Mouse (Mus musculus): ENCODE measurements at regions not wholly inside any gene's neighbourhood (a gene's known extent, or its start where the extent isn't known, plus 50 kb on each side); places are given as distances from the start of the nearest gene placed in this dataset.

DNA sequence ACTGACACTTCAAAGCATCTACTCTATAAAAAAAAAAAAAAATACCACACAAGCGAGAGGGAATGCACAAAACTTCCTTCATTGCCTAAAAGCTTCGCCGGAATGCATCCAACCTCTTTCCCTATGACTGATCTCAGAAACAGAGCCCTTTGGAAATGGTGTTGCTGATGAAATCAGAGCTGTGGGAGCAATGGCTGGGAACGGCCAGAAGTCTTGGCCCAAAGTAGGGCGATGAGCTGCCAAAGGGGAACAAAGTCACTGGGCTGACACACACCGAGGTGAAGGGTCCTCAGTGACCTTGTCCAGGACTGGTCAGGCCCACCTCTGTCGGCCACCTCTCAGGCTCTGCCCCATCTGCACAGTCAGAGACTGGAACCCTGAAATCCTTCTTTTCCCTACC, 353.6 kb upstream of the Arid1b start:
- DNase-seq (ENCODE audit: low read depth, low spot score), result no peak
- Histone ChIP-seq H3K27me3 (ENCODE audit: control insufficient read depth, insufficient read depth, low read length, poor library complexity, severe bottlenecking) (no peaks in the 10 kb centered on the region; the same call in 1 of the 2 replicates), H3K36me3 (ENCODE audit: control insufficient read depth, insufficient read depth, low read length, poor library complexity, severe bottlenecking) (no peaks in the 10 kb centered on the region)

DNA sequence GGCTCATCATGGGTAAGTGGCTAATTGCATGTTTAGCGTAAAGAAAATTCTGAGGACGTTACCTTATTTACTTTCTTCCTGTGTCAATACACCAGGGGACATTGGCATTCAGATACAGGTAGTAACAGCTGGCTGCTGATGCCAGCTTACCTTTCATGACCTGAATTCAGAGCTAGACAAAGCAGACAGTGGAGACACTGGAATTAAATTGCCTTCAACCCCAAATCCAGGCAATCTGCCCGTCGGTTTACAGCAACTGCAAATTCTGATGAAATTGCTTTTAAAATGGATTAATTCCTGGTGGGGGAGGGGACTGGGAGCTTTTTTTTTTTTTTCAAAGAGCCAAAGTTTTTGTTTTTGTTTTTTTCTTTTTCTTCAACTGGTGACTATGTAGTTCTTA, 353.0 kb upstream of the Arid1b start:
- no peaks in the 10 kb centered on the region; the same call in 1 of the 2 replicates for H3K27me3 ChIP-seq (ENCODE audit: control insufficient read depth, insufficient read depth, low read length, poor library complexity, severe bottlenecking)
- H3K36me3 ChIP-seq (ENCODE audit: control insufficient read depth, insufficient read depth, low read length, poor library complexity, severe bottlenecking), result no peaks in the 10 kb centered on the region
- DNase-seq (ENCODE audit: low read depth, low spot score), result no peak

DNA sequence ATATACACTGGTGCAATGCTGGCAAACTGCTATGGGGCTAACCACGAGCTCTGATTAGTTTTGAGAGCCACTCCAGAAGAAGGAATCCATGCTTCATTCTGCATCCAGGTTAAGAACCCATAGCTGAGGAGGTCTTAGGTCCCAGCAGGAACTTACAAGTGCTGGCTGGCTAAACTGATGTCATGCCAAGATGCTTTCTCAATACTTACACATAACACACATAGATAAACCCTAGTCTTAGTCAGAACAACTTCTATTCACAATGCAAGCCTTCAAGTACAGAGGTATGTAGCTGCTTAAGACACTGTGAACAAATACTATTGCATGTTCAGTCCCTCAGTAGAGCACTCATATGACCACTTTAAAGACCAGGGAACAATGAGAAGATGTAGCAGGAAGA, 352.1 kb upstream of the Arid1b start:
- Histone ChIP-seq H3K36me3 (ENCODE audit: control insufficient read depth, insufficient read depth, low read length, poor library complexity, severe bottlenecking) (no peaks in the 10 kb centered on the region), H3K27me3 (ENCODE audit: control insufficient read depth, insufficient read depth, low read length, poor library complexity, severe bottlenecking) (no peaks in the 10 kb centered on the region; the same call in 1 of the 2 replicates)
- DNase-seq (ENCODE audit: low read depth, low spot score), result no peak

DNA sequence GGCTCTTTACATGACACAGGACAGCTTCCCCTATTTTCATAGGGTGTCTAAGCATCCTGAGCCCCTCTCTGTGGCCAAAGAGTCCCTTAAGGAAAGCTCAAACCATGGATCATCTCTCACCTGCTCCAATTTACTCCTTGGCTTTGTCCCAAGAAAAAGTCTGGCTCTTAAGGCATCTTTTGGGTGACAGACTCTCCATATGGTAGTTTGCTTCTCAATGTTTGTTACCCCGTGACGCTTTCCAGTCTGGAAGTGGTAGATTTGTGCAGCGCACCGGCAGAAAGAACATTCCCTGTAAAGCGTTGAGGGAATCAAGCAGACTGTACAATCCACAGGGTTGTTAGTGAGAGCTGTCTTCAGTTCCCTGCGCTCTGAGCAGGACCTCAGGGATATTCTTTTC, 350.8 kb upstream of the Arid1b start:
- H3K36me3 ChIP-seq (ENCODE audit: control insufficient read depth, insufficient read depth, low read length, poor library complexity, severe bottlenecking), result no peaks in the 10 kb centered on the region
- DNase-seq (ENCODE audit: low read depth, low spot score), result no peak
- no peaks in the 10 kb centered on the region; the same call in 1 of the 2 replicates for H3K27me3 ChIP-seq (ENCODE audit: control insufficient read depth, insufficient read depth, low read length, poor library complexity, severe bottlenecking)

GRCm38 (mm10) chr17:4648603-4649002, 345.5 kb upstream of the Arid1b start:
- Histone ChIP-seq H3K36me3 (ENCODE audit: control insufficient read depth, insufficient read depth, low read length, poor library complexity, severe bottlenecking) (no peaks in the 10 kb centered on the region), H3K27me3 (ENCODE audit: control insufficient read depth, insufficient read depth, low read length, poor library complexity, severe bottlenecking) (no peaks in the 10 kb centered on the region)
- no peak for DNase-seq (ENCODE audit: low read depth, low spot score)

DNA sequence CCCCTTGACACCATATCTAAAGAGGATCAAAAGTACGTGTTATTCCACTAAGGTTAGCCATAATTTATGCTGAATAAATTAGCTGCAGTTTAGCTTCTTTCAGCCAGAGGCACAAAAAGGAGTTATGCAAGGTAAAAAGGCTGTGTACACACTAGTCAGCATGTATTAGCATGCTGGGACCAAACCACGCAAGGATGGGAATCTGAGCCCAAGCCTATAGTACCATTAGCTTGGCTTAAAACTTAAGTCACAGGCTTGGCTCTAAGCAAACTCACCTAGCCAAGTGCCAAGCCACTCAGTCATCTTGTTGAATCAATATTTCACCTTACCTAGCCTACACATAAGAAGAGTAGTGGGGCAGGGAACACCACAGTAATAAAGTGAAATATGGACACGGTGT, 339.9 kb upstream of the Arid1b start:
- no peaks in the 10 kb centered on the region for H3K27me3 ChIP-seq (ENCODE audit: control insufficient read depth, insufficient read depth, low read length, poor library complexity, severe bottlenecking)
- no peaks in the 10 kb centered on the region for H3K36me3 ChIP-seq (ENCODE audit: control insufficient read depth, insufficient read depth, low read length, poor library complexity, severe bottlenecking)
- DNase-seq (ENCODE audit: low read depth, low spot score), result no peak

DNA sequence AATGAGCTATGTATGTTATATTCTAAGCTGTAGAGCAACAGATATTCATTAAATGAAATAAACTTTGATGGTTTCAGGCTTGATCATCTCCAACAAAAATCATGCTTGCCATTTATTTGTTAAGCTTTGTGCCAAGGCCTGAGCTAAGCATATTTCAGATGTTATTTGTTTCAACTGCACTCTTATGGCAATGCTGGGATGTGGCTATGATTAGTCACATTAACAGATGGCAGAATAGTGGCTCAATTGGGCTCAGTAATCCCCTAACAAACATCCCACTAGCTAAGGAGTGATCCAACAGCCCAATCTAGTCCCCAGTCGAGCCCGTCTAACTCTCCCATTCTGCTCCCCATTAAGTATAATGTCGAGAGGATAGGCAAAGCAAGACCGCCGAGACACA, 332.1 kb upstream of the Arid1b start:
- DNase-seq (ENCODE audit: low read depth, low spot score), result no peak
- no peaks in the 10 kb centered on the region for H3K27me3 ChIP-seq (ENCODE audit: control insufficient read depth, insufficient read depth, low read length, poor library complexity, severe bottlenecking)
- H3K36me3 ChIP-seq (ENCODE audit: control insufficient read depth, insufficient read depth, low read length, poor library complexity, severe bottlenecking), result no peaks in the 10 kb centered on the region

- Histone ChIP-seq H3K27me3 (ENCODE audit: control insufficient read depth, insufficient read depth, low read length, poor library complexity, severe bottlenecking) (no peaks in the 10 kb centered on the region), H3K36me3 (ENCODE audit: control insufficient read depth, insufficient read depth, low read length, poor library complexity, severe bottlenecking) (no peaks in the 10 kb centered on the region)
- DNase-seq (ENCODE audit: low read depth, low spot score), result no peak
Measured at GRCm38 (mm10) chr17:4668511-4668910, 325.6 kb upstream of the Arid1b start.

GRCm38 (mm10) chr17:4673271-4673670, 320.9 kb upstream of the Arid1b start:
- DNase-seq (ENCODE audit: low read depth, low spot score), result no peak
- Histone ChIP-seq H3K27me3 (ENCODE audit: control insufficient read depth, insufficient read depth, low read length, poor library complexity, severe bottlenecking) (no peaks in the 10 kb centered on the region), H3K36me3 (ENCODE audit: control insufficient read depth, insufficient read depth, low read length, poor library complexity, severe bottlenecking) (no peaks in the 10 kb centered on the region)

DNA sequence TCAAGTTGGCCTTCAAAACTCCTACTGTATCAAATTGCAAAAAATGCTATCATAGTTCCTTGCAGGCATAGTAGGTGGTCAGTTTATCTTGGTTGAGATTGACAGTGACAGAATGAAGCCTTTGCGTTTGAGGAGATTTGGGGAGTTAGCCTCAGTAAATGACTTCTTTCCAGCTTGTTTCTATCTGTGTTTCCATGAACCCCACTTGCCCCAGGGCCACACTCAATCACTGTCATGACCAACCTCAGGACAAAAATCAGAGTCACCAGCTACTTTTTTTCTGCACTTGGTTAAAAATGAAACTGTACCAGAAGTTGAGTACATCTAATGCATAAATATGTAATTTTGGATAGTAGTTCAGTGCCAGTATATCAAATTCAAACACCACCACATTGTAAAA, 287.7 kb upstream of the Arid1b start:
- H3K36me3 ChIP-seq (ENCODE audit: control insufficient read depth, insufficient read depth, low read length, poor library complexity, severe bottlenecking), result no peaks in the 10 kb centered on the region
- no peaks in the 10 kb centered on the region for H3K27me3 ChIP-seq (ENCODE audit: control insufficient read depth, insufficient read depth, low read length, poor library complexity, severe bottlenecking)
- no peak for DNase-seq (ENCODE audit: low read depth, low spot score)

- H3K36me3 ChIP-seq (ENCODE audit: control insufficient read depth, insufficient read depth, low read length, poor library complexity, severe bottlenecking), result no peaks in the 10 kb centered on the region
- no peak for DNase-seq (ENCODE audit: low read depth, low spot score)
- no peaks in the 10 kb centered on the region for H3K27me3 ChIP-seq (ENCODE audit: control insufficient read depth, insufficient read depth, low read length, poor library complexity, severe bottlenecking)
Measured at GRCm38 (mm10) chr17:4721061-4721460, 273.1 kb upstream of the Arid1b start.

GRCm38 (mm10) chr17:4724031-4724430, 270.1 kb upstream of the Arid1b start:
- Histone ChIP-seq H3K27me3 (ENCODE audit: control insufficient read depth, insufficient read depth, low read length, poor library complexity, severe bottlenecking) (no peaks in the 10 kb centered on the region), H3K36me3 (ENCODE audit: control insufficient read depth, insufficient read depth, low read length, poor library complexity, severe bottlenecking) (no peaks in the 10 kb centered on the region)
- no peak for DNase-seq (ENCODE audit: low read depth, low spot score)

DNA sequence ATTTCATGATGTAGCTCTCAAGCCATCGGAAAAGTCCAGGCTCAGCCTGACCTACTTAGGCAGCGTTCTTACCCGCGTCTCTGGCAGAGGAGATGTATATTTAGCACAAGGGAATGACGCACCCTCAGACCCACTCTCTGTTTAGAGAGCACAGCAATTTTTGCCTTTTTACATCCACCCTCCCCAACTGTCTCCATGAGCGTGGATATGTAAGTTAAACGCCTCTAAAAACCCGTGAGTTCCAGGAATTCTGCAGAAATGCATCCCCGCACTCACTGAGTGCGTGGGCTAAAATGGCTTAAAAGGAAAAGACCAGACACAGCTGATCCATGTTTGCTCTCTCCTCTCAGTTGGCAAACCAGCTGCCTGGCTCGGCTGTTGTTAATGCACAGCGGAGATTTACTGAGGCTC, 267.8 kb upstream of the Arid1b start:
- Histone ChIP-seq H3K36me3 (ENCODE audit: control insufficient read depth, insufficient read depth, low read length, poor library complexity, severe bottlenecking) (no peaks in the 10 kb centered on the region), H3K27me3 (ENCODE audit: control insufficient read depth, insufficient read depth, low read length, poor library complexity, severe bottlenecking) (no peaks in the 10 kb centered on the region)
- no peak for DNase-seq (ENCODE audit: low read depth, low spot score)

GRCm38 (mm10) chr17:4734412-4734881, 259.7 kb upstream of the Arid1b start:
- Histone ChIP-seq H3K36me3 (ENCODE audit: control insufficient read depth, insufficient read depth, low read length, poor library complexity, severe bottlenecking) (no peaks in the 10 kb centered on the region), H3K27me3 (ENCODE audit: control insufficient read depth, insufficient read depth, low read length, poor library complexity, severe bottlenecking) (no peaks in the 10 kb centered on the region)
- no peak for DNase-seq (ENCODE audit: low read depth, low spot score)

GRCm38 (mm10) chr17:4735185-4735584, 258.9 kb upstream of the Arid1b start:
- Histone ChIP-seq H3K27me3 (ENCODE audit: control insufficient read depth, insufficient read depth, low read length, poor library complexity, severe bottlenecking) (no peaks in the 10 kb centered on the region), H3K36me3 (ENCODE audit: control insufficient read depth, insufficient read depth, low read length, poor library complexity, severe bottlenecking) (no peaks in the 10 kb centered on the region)
- DNase-seq (ENCODE audit: low read depth, low spot score), result peak; percentile 24

GRCm38 (mm10) chr17:4736689-4737088, 257.4 kb upstream of the Arid1b start:
- H3K27me3 ChIP-seq (ENCODE audit: control insufficient read depth, insufficient read depth, low read length, poor library complexity, severe bottlenecking), result no peaks in the 10 kb centered on the region
- DNase-seq (ENCODE audit: low read depth, low spot score), result no peak
- no peaks in the 10 kb centered on the region for H3K36me3 ChIP-seq (ENCODE audit: control insufficient read depth, insufficient read depth, low read length, poor library complexity, severe bottlenecking)
